Mouse (Mus musculus): ENCODE data around the gene 1700019N19Rik. TPM values are rescaled to one million over a fixed set of nuclear protein-coding genes. Genes with fewer than 3 reads are reported as not detected.

Gene 1700019N19Rik
- polyA plus RNA-seq, 1 experiment from 2014 or later: not detected

GRCm38 (mm10) chr19:58789194-58789593, 5.1 kb downstream of the 1700019N19Rik start:
- no peaks in the 10 kb centered on the region for H3K4me1 ChIP-seq (replicated peaks; ENCODE audit: control insufficient read depth, insufficient read depth, low read length)
- no peaks in the 10 kb centered on the region for H3K27me3 ChIP-seq (replicated peaks; ENCODE audit: control insufficient read depth, insufficient read depth, low read length)
- 76% methylated on average over 11 of the region's 11 CpGs for WGBS
- no peak overlapping the region for H3K4me2 ChIP-seq (replicated peaks; ENCODE audit: low read depth)
- ATAC-seq: no peak
- TF ChIP-seq CTCF (IDR thresholded peaks at IDR 0.05; ENCODE audit: low read depth): no peak
- H3K27ac ChIP-seq (ENCODE audit: low read depth, low read length): no peak overlapping the region
- H3K9me3 ChIP-seq (ENCODE audit: control insufficient read depth): no peaks in the 10 kb centered on the region
- no peak overlapping the region for H3K9ac ChIP-seq (ENCODE audit: low read depth, low read length)
- no peaks in the 10 kb centered on the region for H3K36me3 ChIP-seq (ENCODE audit: control insufficient read depth, insufficient read depth)
- no peak overlapping the region for H3K4me3 ChIP-seq (ENCODE audit: low read depth, low read length)

GRCm38 (mm10) chr19:58783938-58784337, 10.3 kb downstream of the 1700019N19Rik start:
- no peak overlapping the region for H3K4me3 ChIP-seq (ENCODE audit: low read depth, low read length)
- peak; percentile 71 for ATAC-seq
- H3K4me2 ChIP-seq (replicated peaks; ENCODE audit: low read depth): no peak overlapping the region
- H3K4me1 ChIP-seq (replicated peaks; ENCODE audit: control insufficient read depth, insufficient read depth, low read length): no peaks in the 10 kb centered on the region; the same call in 1 of the 2 replicates
- 37% methylated on average over 7 of the region's 7 CpGs for WGBS
- no peaks in the 10 kb centered on the region for H3K27me3 ChIP-seq (replicated peaks; ENCODE audit: control insufficient read depth, insufficient read depth, low read length)
- H3K36me3 ChIP-seq (ENCODE audit: control insufficient read depth, insufficient read depth): no peaks in the 10 kb centered on the region
- H3K9ac ChIP-seq (ENCODE audit: low read depth, low read length): no peak overlapping the region
- H3K27ac ChIP-seq (ENCODE audit: low read depth, low read length): no peak overlapping the region; the same call in 1 of the 2 replicates
- H3K9me3 ChIP-seq (ENCODE audit: control insufficient read depth): no peaks in the 10 kb centered on the region
- no peak for TF ChIP-seq CTCF (IDR thresholded peaks at IDR 0.05; ENCODE audit: low read depth)

GRCm38 (mm10) chr19:58781566-58781965, 12.7 kb downstream of the 1700019N19Rik start:
- Histone ChIP-seq H3K4me3 (ENCODE audit: low read depth, low read length) (no peak overlapping the region), H3K9ac (ENCODE audit: low read depth, low read length) (no peak overlapping the region), H3K27me3 (replicated peaks; ENCODE audit: control insufficient read depth, insufficient read depth, low read length) (no peaks in the 10 kb centered on the region), H3K4me2 (replicated peaks; ENCODE audit: low read depth) (no peak overlapping the region), H3K4me1 (replicated peaks; ENCODE audit: control insufficient read depth, insufficient read depth, low read length) (no peaks in the 10 kb centered on the region; the same call in 1 of the 2 replicates), H3K9me3 (ENCODE audit: control insufficient read depth) (no peaks in the 10 kb centered on the region), H3K27ac (ENCODE audit: low read depth, low read length) (peak overlapping the region; percentile 71; the same call in 1 of the 2 replicates), H3K36me3 (ENCODE audit: control insufficient read depth, insufficient read depth) (no peaks in the 10 kb centered on the region)
- TF ChIP-seq CTCF (IDR thresholded peaks at IDR 0.05; ENCODE audit: low read depth): no peak
- ATAC-seq: no peak
- 68% methylated on average over 4 of the region's 4 CpGs for WGBS

GRCm38 (mm10) chr19:58776461-58776860, 17.8 kb downstream of the 1700019N19Rik start:
- no peak overlapping the region for H3K27ac ChIP-seq (ENCODE audit: low read depth, low read length)
- no peak overlapping the region for H3K9ac ChIP-seq (ENCODE audit: low read depth, low read length)
- ATAC-seq: no peak
- H3K4me3 ChIP-seq (ENCODE audit: low read depth, low read length): no peak overlapping the region
- H3K9me3 ChIP-seq (ENCODE audit: control insufficient read depth): no peaks in the 10 kb centered on the region
- no peak for TF ChIP-seq CTCF (IDR thresholded peaks at IDR 0.05; ENCODE audit: low read depth)
- H3K4me1 ChIP-seq (replicated peaks; ENCODE audit: control insufficient read depth, insufficient read depth, low read length): no peaks in the 10 kb centered on the region
- H3K27me3 ChIP-seq (replicated peaks; ENCODE audit: control insufficient read depth, insufficient read depth, low read length): no peaks in the 10 kb centered on the region
- H3K4me2 ChIP-seq (replicated peaks; ENCODE audit: low read depth): no peak overlapping the region
- H3K36me3 ChIP-seq (ENCODE audit: control insufficient read depth, insufficient read depth): no peaks in the 10 kb centered on the region
- 38% methylated on average over 5 of the region's 5 CpGs for WGBS

- no peak overlapping the region for H3K4me3 ChIP-seq (ENCODE audit: low read depth, low read length)
- TF ChIP-seq CTCF (IDR thresholded peaks at IDR 0.05; ENCODE audit: low read depth): no peak
- no peaks in the 10 kb centered on the region for H3K27me3 ChIP-seq (replicated peaks; ENCODE audit: control insufficient read depth, insufficient read depth, low read length)
- no peaks in the 10 kb centered on the region for H3K4me1 ChIP-seq (replicated peaks; ENCODE audit: control insufficient read depth, insufficient read depth, low read length)
- H3K9me3 ChIP-seq (ENCODE audit: control insufficient read depth): no peaks in the 10 kb centered on the region
- no peaks in the 10 kb centered on the region for H3K36me3 ChIP-seq (ENCODE audit: control insufficient read depth, insufficient read depth)
- H3K9ac ChIP-seq (ENCODE audit: low read depth, low read length): no peak overlapping the region
- H3K4me2 ChIP-seq (replicated peaks; ENCODE audit: low read depth): no peak overlapping the region
- H3K27ac ChIP-seq (ENCODE audit: low read depth, low read length): no peak overlapping the region
- no peak for ATAC-seq
- 96% methylated on average over 6 of the region's 6 CpGs for WGBS
Observed at GRCm38 (mm10) chr19:58767329-58767728, 26.9 kb downstream of the 1700019N19Rik start.

- Histone ChIP-seq H3K9me3 (ENCODE audit: control insufficient read depth) (no peaks in the 10 kb centered on the region), H3K36me3 (ENCODE audit: control insufficient read depth, insufficient read depth) (no peaks in the 10 kb centered on the region), H3K4me2 (replicated peaks; ENCODE audit: low read depth) (no peak overlapping the region), H3K9ac (ENCODE audit: low read depth, low read length) (no peak overlapping the region), H3K27me3 (replicated peaks; ENCODE audit: control insufficient read depth, insufficient read depth, low read length) (no peaks in the 10 kb centered on the region), H3K4me1 (replicated peaks; ENCODE audit: control insufficient read depth, insufficient read depth, low read length) (peaks cover 13% of the 10 kb centered on the region; the same call in 1 of the 2 replicates), H3K4me3 (ENCODE audit: low read depth, low read length) (no peak overlapping the region), H3K27ac (ENCODE audit: low read depth, low read length) (no peak overlapping the region)
- peak; percentile 31; the same call in 1 of the 2 replicates for ATAC-seq
- peak; percentile 99 for TF ChIP-seq CTCF (IDR thresholded peaks at IDR 0.05; ENCODE audit: low read depth)
- 24% methylated on average over 12 of the region's 12 CpGs for WGBS
Observed at GRCm38 (mm10) chr19:58762848-58763541, 31.3 kb downstream of the 1700019N19Rik start.

Measured in intestine, postnatal 0 days (tissue).